Mouse (Mus musculus): ENCODE data around the gene Plcxd3.

Plcxd3 gene

GRCm38 (mm10) chr15:4375423-4376220 is at the start of gene Plcxd3:
TSS of gene Plcxd3 (plus strand) at chr15:4375491.
- peak in 1 of 2 experiments; percentile 7 for DNase-seq (ENCODE audit: low spot score in 2 of 2)

DNA sequence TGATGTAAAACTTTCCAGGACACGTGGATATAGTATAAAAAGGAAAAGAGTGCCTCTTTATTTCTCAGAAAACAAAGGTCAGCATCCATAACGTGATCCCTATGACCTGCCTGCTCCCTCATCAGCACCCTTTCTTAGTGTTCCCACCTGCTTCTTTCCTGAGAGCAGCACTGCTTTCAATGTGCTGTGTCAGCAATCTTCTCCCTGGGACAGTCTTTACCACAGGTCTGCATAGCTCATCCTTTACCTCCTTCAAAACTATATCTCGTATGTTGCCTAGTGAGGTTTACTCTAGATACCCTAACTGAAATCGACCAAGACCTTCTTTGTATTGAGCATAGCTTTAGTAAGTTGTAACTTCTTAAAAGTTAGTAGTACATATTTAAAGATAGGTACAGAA is 43.4 kb upstream of the Plcxd3 start:
- no peak for DNase-seq (ENCODE audit: low spot score in 2 of 2)

DNA sequence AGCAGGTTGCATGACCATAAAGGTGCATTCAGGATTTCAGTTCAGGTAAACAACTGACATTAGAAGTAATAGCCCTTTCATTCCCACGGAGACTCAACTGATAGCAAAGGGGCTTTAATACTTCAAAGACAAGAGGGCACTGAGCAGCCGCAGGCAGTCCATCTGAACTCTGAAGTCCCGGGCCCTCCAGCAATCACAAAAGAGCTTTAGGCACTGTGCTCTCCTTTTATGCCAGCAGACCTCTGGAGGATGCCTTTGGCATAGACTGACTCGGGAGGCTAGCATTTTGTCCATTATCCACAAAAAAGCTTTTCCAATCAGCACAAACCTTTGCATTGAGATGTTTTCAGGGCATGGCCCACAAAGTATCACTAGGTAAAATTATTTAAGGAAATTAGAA is 33.7 kb upstream of the Plcxd3 start:
- no peak for DNase-seq (ENCODE audit: low spot score in 2 of 2)

DNA sequence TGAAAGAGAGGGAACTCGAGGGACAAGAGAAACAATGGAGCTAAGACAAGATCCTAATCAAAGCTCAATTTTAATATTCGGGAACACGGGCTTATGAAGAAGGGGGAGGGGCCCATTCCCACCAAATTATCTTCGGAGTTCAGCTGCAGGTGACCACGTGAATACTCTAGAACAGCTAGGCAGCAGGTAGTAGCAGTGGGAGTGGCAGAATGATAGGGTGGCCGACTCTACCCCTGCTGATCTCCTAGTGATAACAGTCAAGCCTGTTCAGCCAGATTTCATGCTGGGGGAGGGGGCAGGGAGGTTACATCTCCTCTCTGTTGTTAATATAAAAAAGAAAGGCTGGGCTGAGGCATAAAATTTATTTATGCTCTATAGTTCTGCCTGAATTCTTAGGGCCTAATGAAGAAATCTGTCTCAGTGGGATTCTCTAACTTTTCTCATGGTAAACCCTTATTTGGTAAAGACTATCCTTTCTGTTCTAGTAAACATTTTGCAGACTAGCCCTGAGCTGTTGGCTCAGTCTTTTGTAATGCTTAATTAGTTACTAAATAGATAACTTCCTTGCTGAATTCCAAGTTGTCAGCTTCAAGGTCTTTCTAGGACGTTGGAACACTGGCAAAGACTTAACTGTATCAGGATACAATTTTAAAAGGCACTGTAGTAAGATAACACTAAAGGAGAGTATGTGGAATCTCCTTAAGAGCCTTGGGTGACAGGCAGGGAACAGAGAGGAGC is 26.3 kb upstream of the Plcxd3 start:
- no peak for DNase-seq (ENCODE audit: low spot score in 2 of 2)

DNA sequence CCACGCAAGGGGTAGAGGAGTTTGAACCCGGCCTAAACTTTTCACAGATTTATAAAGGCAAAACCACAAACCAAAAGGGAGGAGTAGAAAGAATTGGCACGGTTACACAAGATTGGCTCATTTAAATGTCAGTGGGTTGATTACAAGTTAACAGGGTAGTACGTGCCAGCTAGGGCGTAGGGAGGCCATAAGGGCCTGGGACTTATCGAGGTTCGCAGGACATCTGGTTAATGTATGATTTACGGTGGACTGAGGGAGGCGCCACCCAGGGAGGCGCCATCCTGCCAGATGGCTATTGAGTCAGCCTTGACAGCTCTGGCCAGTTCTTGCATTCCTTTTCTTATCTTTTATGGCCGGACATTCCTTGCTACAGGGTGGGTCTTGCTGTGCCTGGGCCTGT is 18.9 kb upstream of the Plcxd3 start:
- peak; percentile 41 to 52 for DNase-seq (ENCODE audit: low spot score in 2 of 2)

- DNase-seq (ENCODE audit: low spot score in 2 of 2), result no peak
These were observed 17.6 kb upstream of the Plcxd3 start for GRCm38 (mm10) chr15:4357706-4358105.

- no peak for DNase-seq (ENCODE audit: low spot score in 2 of 2)
These were observed 7.5 kb upstream of the Plcxd3 start for GRCm38 (mm10) chr15:4367801-4368200.

DNA sequence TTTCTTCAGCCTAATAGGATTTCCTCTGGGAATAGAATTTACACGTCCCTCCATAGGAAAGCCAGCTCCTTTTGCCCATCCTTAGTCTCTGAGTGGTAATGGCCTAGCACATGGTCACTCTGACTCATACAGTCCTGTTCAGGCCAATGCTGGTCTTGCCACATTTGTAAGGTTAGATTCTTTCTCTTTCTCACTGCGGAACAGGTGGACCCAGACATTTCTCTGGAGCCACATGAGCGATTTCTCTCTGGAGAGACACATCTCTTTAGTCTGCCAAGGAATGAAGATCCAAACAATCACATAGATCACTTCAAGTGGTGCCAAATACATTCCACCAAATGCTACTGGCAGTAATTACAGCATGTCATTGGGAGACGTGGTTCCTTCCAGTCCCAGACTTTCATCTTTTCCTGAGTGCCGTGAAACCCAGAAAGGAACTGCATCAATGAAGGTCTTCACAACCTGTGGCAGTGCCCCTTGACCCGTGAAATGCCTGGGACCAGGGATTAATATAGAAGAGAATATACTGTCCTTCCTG is 769 bp upstream of the Plcxd3 start:
- no peak for DNase-seq (ENCODE audit: low spot score in 2 of 2)

GRCm38 (mm10) chr15:4375031-4375422 is 264 bp upstream of the Plcxd3 start:
- DNase-seq (ENCODE audit: low spot score in 2 of 2), result no peak

DNA sequence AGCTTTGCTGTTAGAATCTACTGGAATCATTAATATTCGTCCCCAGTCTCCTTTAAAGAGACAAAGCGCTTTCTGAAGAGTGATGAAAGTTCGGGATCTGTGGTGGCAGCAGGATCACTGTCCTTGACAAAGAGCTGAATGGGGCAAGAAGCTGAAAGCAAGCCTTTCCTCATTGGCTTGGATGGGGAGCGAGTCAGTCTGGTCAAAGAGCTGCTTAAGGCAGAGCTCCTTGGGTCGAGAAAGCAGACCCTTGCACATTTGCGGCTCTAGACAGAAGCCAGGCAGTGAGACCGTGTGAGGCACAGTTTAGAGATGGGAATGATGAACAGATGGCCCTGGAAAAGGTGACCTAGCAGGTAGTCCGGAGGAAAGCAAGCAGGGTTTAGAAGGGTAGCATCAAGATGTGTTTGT is 935 bp downstream of the Plcxd3 start:
- DNase-seq (ENCODE audit: low spot score in 2 of 2), result no peak

- DNase-seq (ENCODE audit: low spot score in 2 of 2), result no peak
These were observed 3.5 kb downstream of the Plcxd3 start for GRCm38 (mm10) chr15:4378766-4379165.

DNA sequence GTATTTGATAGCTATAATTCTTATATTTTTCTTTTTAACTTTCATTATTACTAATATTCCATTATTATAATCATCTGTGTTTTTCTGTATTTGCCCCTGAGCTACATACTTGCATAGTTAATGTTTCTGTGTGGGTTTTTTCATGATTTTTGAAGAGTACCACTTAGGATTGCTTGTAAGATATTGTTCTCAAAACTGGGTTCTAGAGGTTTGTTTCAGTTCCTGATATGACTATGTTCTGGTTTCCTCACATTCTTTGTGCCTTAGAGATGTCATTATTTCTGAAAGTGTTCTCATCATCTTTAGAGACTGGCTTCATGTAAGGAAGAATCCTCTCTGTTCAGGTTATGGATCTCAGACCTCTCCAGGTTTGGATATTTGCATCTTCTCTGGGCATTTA is 12.5 kb downstream of the Plcxd3 start:
- DNase-seq (ENCODE audit: low spot score in 2 of 2), result no peak

GRCm38 (mm10) chr15:4400096-4400495 is 24.8 kb downstream of the Plcxd3 start:
- DNase-seq (ENCODE audit: low spot score in 2 of 2), result no peak

GRCm38 (mm10) chr15:4411333-4411732 is 36.0 kb downstream of the Plcxd3 start:
- DNase-seq (ENCODE audit: low spot score in 2 of 2), result no peak

GRCm38 (mm10) chr15:4440081-4440480 is 64.8 kb downstream of the Plcxd3 start:
- no peak for DNase-seq (ENCODE audit: low spot score in 2 of 2)

DNA sequence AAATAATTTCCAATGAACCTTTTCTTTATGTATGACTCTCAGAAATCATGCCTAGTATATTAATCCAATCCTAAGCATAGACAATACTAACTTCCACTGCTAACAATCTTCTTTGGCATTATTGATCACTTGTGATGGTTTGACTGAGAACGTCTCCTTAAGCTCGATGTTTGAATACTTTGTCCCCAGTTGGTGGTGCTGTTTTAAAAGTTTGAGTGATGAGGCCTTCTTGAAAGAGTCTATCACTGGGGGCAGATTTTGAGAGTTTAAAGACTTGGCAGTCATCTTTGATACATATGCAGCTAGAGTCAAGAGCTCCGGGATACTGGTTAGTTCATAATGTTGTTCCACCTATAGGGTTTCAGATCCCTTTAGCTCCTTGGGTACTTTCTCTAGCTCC is 120.9 kb downstream of the Plcxd3 start:
- DNase-seq (ENCODE audit: low spot score in 2 of 2), result no peak

DNA sequence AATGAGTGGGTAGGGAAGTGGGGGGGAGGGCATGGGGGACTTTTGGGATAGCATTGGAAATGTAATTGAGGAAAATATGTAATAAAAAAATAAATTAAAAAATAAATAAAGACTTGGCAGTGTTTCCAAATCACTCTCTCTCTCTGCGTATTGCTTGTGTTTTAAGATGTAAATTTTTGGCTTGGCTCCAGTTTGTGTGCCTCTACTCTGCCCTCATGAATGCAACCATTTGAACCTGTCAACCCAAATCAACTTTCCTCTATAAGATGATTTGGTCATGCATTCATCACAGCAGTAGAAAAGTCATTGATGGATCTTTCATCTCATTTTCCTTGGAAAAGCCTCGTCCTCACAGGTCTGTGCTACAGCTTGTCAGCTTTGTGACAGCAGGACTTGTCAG is 121.7 kb downstream of the Plcxd3 start:
- DNase-seq (ENCODE audit: low spot score in 2 of 2), result no peak

DNA sequence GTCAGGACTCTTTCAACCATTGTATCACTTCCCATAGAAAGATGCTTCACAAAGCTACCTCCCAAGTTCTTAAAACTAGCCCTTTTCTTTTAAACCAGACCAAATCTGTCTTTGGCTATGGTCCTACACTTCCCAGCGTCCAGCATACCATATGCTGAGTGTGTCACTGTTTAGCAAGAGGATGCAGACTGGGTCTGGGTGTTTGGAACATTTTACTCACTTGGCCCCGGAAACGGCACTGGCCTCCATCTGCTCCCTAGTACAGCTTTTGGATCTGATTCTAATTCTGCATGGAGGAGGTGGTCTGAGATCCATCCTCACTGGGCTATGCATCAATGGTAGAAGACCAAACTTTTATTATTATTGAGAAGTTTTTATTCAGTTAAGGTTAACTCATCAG is 122.7 kb downstream of the Plcxd3 start:
- no peak for DNase-seq (ENCODE audit: low spot score in 2 of 2)

DNA sequence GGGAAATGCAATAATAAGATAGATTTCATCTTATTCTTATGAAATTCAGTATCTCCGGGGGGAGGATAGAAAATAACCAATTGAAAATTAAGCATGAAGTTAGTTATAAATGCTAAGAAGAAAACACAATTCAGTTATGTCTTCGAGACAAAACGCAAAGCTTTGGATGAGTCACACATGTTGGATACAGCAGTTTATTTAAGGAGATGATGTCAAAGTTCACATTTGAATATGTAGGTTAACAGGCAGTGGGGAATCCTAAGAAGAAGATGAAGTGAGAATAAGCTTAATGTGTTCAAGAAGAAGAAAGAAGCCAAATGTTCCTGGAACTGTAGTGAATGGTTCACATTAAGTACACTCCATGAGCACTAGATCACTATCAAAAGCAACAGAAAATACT is 128.1 kb downstream of the Plcxd3 start:
- no peak for DNase-seq (ENCODE audit: low spot score in 2 of 2)

- no peak for DNase-seq (ENCODE audit: low spot score in 2 of 2)
These were observed 128.5 kb downstream of the Plcxd3 start for GRCm38 (mm10) chr15:4503826-4504225.

GRCm38 (mm10) chr15:4514724-4515123 is 139.4 kb downstream of the Plcxd3 start:
- DNase-seq (ENCODE audit: low spot score in 2 of 2), result no peak

GRCm38 (mm10) chr15:4524598-4524997 is 149.3 kb downstream of the Plcxd3 start:
- DNase-seq (ENCODE audit: low spot score in 2 of 2), result no peak

- no peak for DNase-seq (ENCODE audit: low spot score in 2 of 2)
These were observed 158.4 kb downstream of the Plcxd3 start for GRCm38 (mm10) chr15:4533700-4534099.
